Mouse (Mus musculus) testis, adult 2 months (tissue): ENCODE measurements at regions not wholly inside any gene's neighbourhood (a gene's known extent, or its start where the extent isn't known, plus 50 kb on each side); places are given as distances from the start of the nearest gene placed in this dataset.

Source experiments
- H3K27ac ChIP-seq: fragments of 200-500 bp; 2 replicates; pipeline ENCODE4 v1.5.1; 2012; ENCODE audit warnings: low read depth, low read length; ENCODE audit not compliant: control insufficient read depth, insufficient read depth
- H3K27me3 ChIP-seq: fragments of 200-500 bp; 2 replicates; pipeline ENCODE4 v1.6.1; 2012; ENCODE audit warnings: mild to moderate bottlenecking, low read length, moderate library complexity; ENCODE audit not compliant: control insufficient read depth, insufficient read depth
- H3K36me3 ChIP-seq: fragments of 200-500 bp; 2 replicates; pipeline ENCODE4 v1.6.1; 2012; ENCODE audit warnings: mild to moderate bottlenecking, low read length; ENCODE audit not compliant: control insufficient read depth, insufficient read depth
- H3K4me1 ChIP-seq: fragments of 200-500 bp; 2 replicates; pipeline ENCODE4 v1.6.1; 2012; ENCODE audit warnings: low read length; ENCODE audit not compliant: control insufficient read depth, insufficient read depth
- H3K4me3 ChIP-seq: fragments of 200-500 bp; 2 replicates; pipeline ENCODE4 v1.5.1; 2012; ENCODE audit warnings: low read depth, mild to moderate bottlenecking, low read length, moderate library complexity, mixed read lengths; ENCODE audit not compliant: control insufficient read depth
- CTCF ChIP-seq: fragments of 200-500 bp; IDR thresholded peaks from 2 replicates; pipeline ENCODE4 v1.5.1; 2012; ENCODE audit warnings: low read depth, mild to moderate bottlenecking, inconsistent platforms, low read length, moderate library complexity; ENCODE audit not compliant: control insufficient read depth, insufficient read depth, insufficient replicate concordance
- POLR2A ChIP-seq: fragments of 200-500 bp; IDR thresholded peaks from 2 replicates; pipeline ENCODE4 v1.6.1; 2012; ENCODE audit warnings: low read depth, mild to moderate bottlenecking, inconsistent platforms, low read length, moderate library complexity; ENCODE audit not compliant: control insufficient read depth

DNA sequence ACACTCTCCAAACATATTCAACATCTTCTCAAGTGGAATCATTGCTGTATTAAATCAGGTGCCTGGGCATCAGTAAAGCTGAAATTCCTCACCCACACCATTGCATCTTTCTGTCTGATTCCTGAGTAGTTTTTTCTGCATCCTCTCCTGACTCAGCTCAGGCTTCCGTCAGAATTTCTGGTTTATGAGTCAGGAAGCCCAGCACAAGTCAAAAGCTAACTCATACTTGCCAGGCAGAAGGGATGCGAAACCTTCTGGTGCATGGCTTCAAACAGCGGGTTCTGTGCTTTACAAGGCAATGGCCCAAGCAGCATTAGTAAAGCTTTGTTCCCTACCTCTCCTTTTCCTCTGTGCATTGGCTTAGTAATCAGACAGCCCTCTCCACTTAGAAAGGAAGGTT is 155.7 kb upstream of the Ccdc122 start:
- Histone ChIP-seq H3K27me3 (no peaks in the 10 kb centered on the region), H3K36me3 (no peaks in the 10 kb centered on the region), H3K4me1 (peaks cover 3% of the 10 kb centered on the region; the same call in 1 of the 2 replicates), H3K27ac (no peak overlapping the region), H3K4me3 (no peak overlapping the region)
- TF ChIP-seq POLR2A (no peak), CTCF (no peak)

DNA sequence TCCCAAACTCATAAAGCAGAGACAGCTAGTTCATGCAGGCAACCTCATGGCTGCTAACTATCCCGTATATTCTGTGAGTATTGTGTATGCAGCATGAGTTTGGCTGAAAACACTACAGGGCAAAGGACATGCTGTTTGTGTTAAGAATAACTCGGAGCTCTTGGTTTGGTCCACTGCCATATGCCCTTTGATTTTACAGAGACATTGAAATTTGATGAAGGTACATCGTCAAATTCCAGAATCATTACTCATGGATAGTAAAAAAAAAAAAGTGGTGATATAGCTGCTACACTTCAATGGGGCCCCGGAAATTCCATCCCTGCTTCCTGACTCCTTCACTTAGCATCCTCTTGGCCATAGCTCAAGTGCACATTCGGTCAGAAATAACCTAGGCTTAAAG is 159.3 kb upstream of the Ccdc122 start:
- H3K27me3 ChIP-seq: no peaks in the 10 kb centered on the region
- TF ChIP-seq POLR2A (no peak), CTCF (no peak)
- H3K4me1 ChIP-seq: no peaks in the 10 kb centered on the region
- no peak overlapping the region for H3K4me3 ChIP-seq
- no peak overlapping the region for H3K27ac ChIP-seq
- no peaks in the 10 kb centered on the region for H3K36me3 ChIP-seq

DNA sequence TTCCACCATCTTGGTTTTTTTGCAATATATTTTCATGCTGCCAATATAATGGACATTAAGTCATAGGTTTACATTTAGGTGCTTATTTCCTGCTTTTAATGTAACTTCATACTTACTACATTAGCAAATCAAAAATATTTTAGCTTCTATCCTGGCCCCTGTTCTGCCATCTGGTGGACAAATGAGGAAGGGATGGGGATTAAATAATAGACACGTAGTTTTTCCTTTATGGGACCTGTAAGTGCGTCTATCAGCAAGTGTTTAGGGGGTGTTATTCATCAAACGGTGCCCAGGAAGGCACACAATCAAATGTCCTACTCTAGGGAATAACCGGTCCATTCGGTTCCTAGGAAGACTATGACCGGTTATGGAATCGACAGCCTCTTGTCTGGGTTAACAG is 160.6 kb upstream of the Ccdc122 start:
- Histone ChIP-seq H3K4me1 (no peaks in the 10 kb centered on the region), H3K27ac (no peak overlapping the region), H3K27me3 (no peaks in the 10 kb centered on the region), H3K4me3 (no peak overlapping the region), H3K36me3 (no peaks in the 10 kb centered on the region)
- TF ChIP-seq CTCF (no peak), POLR2A (no peak)

GRCm38 (mm10) chr14:76875266-76875900 is 161.2 kb upstream of the Ccdc122 start:
- TF ChIP-seq CTCF: no peak
- no peak for TF ChIP-seq POLR2A
- H3K27ac ChIP-seq: no peak overlapping the region

GRCm38 (mm10) chr14:76874542-76875265 is 161.9 kb upstream of the Ccdc122 start:
- Histone ChIP-seq H3K36me3 (no peaks in the 10 kb centered on the region), H3K27ac (no peak overlapping the region)
- TF ChIP-seq POLR2A: no peak
- TF ChIP-seq CTCF: no peak

More at GRCm38 (mm10) chr14:76875266-76875900, 161.2 kb upstream of the Ccdc122 start:
- H3K27me3 ChIP-seq: no peaks in the 10 kb centered on the region
- no peaks in the 10 kb centered on the region for H3K36me3 ChIP-seq
- H3K4me1 ChIP-seq: no peaks in the 10 kb centered on the region
- no peak overlapping the region for H3K4me3 ChIP-seq

GRCm38 (mm10) chr14:76873684-76874083 is 162.9 kb upstream of the Ccdc122 start:
- Histone ChIP-seq H3K36me3 (no peaks in the 10 kb centered on the region), H3K4me3 (no peak overlapping the region), H3K27ac (no peak overlapping the region), H3K27me3 (no peaks in the 10 kb centered on the region), H3K4me1 (no peaks in the 10 kb centered on the region)
- TF ChIP-seq CTCF: no peak
- no peak for TF ChIP-seq POLR2A

More at GRCm38 (mm10) chr14:76874542-76875265, 161.9 kb upstream of the Ccdc122 start:
- no peaks in the 10 kb centered on the region for H3K4me1 ChIP-seq
- H3K4me3 ChIP-seq: no peak overlapping the region
- H3K27me3 ChIP-seq: no peaks in the 10 kb centered on the region

DNA sequence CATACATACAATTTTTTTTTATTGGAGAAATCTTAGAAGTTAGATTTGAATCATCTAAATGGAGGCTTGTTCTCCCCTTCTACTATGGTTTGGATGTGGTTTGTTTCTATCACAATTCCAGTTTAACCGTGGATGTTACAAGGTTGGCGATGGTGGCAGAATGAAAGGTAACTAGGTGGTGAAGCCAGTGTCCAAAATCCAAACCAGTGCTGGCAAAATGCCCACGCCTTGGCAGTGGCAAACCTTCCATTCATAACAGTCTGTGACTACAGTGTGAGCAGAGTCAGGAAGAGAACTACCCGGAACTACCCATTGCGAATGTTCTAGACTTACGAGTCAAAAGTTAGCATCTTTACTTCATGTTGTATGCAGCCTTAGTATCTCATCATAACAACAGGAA is 163.6 kb upstream of the Ccdc122 start:
- H3K27me3 ChIP-seq: no peaks in the 10 kb centered on the region
- H3K4me1 ChIP-seq: no peaks in the 10 kb centered on the region
- no peak overlapping the region for H3K27ac ChIP-seq
- no peak overlapping the region for H3K4me3 ChIP-seq
- no peaks in the 10 kb centered on the region for H3K36me3 ChIP-seq
- TF ChIP-seq CTCF: no peak
- TF ChIP-seq POLR2A: no peak
